Mouse (Mus musculus) granulocyte monocyte progenitor cell, adult 5-6 weeks (primary cell): Measurements from ENCODE around the gene Slc12a8. TPM values are rescaled to one million over a fixed set of nuclear protein-coding genes. Genes with fewer than 3 reads are reported as not detected.

Experiments
- ATAC-seq: replicated peaks from 2 replicates; pipeline ENCODE4 v1.8.0; 2016; ENCODE audit warnings: mild to moderate bottlenecking, moderate TSS enrichment, inconsistent platforms; ENCODE audit not compliant: poor library complexity, severe bottlenecking
- total RNA-seq, 2 experiments: library from RNA; stranded (forward) in 1 of 2; stranded (reverse) in 1 of 2; fragments of 200-712, 200-1000 nt in 1 of 2; fragments of >200 nt in 1 of 2; fragmentation: Nextera tagmentation in 1 of 2; gene quantifications; 2 replicates each; pipeline ENCODE4 v1.2.3; 2014 to 2017

The Slc12a8 gene
- total RNA-seq, 2 experiments from 2014 or later, result not detected

DNA sequence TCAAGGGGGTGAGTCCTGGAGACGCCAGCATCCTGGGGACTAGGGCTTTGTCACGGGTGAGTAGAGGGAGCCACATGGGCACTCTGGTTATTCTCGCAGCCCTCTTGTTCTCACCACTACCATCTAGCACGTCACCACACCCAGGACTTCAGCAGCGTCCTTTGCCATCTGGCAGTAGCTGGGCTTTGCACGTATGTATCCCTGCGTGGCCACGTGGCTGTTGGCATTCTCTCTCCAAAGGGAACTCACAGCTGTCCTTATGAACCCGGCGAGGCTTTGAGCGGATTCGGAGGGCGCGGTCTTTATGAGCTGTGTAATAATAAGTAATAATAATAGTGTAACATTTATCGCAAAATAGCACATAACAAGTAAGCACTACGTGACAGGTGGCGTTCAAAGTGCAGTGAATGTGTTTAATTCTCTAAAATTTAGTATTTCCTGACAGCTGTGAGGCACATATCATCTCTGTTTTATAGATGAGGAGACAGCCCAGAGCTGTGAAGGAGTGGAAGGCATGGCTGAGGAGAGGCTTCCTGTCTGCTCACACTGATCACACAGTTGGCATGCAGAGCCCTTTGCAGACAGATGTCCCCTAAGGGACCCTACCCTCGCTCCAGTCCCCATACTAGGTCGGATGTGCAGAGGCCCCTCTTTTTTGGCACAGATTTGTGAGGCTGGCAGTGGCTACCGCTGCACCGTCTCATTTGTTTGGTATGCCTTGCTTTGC lies 20.5 kb downstream of the Slc12a8 start:
- no peak for ATAC-seq

DNA sequence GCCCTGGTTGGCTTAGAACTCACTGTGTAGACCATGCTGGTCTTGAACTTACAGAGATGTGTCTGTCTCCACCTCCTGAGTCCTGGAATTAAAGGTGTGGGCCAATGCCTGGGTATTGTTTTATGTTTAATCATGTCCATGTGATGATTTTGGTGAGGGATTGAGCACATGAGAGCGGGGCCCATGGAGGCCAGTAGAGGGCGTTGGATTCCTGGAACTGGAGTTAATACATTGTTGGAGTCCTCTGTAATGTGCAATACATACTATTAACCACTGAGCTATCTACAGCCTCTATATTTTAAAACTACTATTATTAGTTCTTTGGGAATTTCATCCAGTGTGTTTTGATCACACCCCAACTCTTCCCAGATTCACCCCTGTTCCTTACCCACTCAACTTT lies 27.2 kb downstream of the Slc12a8 start:
- no peak for ATAC-seq

DNA sequence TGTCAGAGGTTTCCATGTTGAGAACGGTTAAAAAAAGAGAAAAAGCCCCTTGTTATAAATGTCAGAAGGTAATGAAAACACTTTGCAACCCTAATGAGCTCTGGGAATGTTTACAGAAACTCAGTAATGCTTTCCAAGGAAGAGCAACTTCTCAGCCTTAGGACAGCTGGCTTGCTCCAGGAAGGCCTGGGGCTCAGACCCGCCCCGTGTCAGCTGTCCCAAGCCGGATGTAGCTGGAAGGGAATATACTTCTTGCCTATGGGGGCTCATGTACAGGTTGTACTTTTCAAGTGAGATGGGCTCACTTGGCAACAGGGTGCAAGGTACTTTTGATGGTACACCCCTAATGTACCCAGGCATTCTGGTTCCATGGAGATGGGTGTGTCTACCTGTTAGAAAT lies 28.4 kb downstream of the Slc12a8 start:
- ATAC-seq, result no peak

DNA sequence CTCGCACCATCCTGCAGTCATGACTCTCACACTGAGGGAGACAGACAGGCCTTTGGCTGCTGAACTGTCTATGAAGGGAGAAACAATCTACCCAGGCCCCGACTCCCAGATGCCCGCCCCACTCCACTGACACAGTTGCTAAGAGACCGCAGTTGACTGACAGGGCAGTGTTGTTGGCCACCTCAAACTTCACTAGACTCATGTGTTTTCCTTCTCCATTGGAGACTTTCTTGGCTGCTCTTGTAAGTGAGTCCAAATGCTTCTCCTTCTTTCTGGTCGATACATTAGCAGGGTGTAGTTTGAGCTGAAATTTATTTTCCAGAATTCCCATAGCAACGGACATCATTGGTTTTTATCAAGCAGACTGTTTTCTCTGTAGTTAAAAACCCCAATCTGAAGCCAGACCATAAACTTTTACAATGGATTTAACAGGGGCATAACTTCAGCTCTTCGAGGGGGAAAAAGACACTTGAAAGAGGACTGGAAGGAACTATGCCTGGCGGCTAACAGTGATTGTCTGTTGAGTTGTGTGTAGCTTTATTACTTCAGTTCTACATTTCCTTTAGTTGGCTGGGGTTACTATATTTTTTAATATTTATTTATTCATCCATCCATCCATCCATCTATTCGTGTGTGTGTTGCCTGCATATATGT lies 36.7 kb downstream of the Slc12a8 start:
- no peak for ATAC-seq

DNA sequence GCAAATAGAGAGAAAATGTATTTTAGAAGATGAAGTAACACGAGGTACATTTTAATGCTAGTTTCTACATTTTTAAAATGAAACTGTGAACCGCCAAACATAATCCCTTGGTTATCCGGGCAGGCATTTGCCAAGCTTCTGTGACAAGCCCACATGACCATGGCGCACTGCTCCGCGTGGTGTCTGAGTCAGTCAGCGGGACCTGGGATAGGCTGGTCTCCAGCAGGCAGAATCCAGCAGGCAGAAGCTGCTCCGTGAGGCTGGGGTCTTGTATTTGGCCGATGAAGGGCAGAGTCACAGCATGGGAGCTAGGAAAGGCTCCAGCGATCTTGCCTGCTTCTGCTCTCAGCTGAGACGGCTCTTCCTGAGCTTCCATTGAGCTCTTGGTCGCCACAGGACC lies 41.0 kb downstream of the Slc12a8 start:
- ATAC-seq, result no peak

DNA sequence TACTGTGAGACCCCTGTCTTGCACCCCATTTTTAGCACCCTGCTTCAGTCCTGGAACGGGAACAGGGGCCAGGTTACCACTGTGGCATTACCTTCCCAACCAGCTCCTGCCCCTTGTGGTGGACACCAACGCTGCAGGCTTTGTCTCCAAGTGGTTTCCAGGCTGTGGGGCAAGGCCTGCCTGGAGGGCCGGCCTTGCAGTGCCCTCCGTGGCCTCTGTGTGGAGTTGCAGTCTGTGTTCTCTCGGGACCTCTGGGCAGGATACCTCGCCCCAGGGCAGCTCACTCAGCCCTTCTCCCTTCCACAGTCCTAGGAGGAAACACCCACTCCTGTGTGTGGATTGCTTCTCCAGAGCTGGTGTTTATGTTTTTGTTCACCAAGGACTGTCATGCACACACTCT lies 43.2 kb downstream of the Slc12a8 start:
- peak; percentile 99 for ATAC-seq

DNA sequence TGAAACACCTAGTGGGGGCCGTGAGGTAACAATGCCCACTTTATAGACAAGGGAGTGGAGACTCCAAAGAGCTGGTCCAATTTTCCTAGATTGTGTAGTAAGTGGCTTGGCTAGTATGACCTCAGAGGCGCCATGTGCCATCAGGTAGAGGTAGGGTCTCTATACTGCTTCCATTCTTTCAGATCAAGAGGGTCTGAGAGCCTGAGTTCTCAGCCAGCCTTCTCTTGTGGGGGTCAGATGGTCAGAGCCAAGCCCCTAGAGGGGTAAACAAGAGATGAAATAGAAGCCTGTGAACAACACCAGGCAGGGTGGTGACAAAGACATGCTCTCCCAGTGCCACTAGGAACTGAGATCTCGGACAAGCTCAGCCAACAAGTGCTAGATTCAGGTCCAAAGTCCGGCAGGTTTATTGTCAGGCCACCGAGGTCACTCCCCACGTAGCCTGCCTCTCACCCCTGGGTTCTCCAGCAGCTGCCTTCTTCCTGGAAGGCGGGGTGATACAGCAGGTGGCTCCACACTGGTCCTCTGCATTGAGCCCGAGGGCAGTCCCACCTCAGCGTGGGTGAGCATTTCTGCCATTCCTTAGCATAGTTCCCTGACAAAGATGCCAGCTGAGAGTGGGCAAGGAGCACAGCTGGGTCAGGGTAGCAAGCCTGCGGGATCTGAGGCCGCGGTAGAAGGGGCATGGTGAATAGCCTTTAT lies 44.3 kb downstream of the Slc12a8 start:
- no peak for ATAC-seq

DNA sequence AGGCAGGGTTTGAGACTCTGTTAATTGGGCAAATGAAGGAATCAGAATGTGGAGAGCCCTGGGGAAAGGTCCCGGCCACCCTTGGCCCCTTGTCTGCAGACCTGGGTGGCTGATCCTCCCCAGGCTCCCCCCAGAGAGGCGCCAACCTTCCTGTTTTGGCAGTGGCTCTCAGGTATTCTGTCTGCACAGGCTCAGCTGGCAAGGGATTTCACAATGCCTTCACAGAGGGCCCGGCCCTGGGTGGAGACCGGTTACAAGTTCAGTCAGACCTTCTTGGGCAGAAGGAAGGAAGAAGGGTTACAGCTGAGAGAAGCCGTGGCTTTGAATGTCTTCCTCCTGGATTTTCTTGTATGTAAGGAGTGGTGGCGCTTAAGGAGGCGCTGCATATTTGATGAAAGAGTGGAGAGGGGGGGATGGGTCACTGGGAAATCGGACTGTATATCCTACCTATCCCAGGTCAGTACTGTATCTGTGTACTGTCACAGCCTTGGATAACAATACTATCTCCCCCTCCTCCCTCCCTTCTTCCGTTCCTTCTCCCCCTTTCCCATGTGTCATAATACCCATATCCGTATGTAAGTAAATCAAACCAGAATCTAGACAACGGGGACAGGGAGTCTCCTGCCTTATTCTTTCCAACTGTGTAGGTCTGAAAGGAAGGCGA lies 45.9 kb downstream of the Slc12a8 start:
- peak; percentile 31 for ATAC-seq

DNA sequence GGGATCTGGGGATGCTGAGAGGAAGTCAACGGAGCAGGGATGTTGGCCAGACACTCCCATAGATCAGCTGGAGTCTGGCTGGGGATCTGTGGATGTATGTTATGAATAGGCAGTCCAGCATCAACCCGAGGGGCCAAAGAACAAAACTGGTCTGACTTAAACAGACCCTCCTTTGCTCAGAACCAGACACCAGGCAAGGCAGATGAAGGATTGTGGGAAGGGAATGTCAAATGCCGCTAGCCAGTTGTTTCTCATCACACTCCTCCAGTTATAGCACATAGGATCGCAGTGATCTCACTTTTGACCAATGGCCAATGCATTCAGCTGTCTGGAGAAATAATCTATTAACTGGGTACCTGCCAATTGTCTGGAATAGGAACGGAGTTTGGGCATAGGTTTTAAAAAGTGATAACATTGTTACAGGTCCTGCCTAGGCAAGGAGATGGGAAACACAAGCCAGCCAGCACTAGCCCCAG lies 46.4 kb downstream of the Slc12a8 start:
- no peak for ATAC-seq

DNA sequence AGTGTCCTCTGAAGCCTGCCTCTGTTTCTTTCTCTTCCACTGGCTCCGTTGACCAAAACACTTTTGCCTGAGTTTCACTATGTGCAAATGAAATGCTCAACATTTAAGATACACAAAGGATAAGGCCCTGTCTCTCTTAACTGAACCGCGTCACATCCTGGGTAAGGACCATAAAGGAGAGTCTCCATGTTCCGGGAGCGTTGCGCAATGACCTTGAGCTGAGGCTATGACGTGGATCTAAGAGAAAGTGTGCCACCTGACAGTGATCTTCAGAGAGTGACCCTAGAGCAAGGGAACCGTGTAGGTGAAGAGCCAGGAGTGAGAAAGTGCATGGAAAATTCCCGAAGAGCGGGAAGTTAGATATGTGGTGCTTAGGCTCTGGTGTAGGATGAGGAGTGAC lies 49.3 kb downstream of the Slc12a8 start:
- ATAC-seq, result peak; percentile 33; the same call in 1 of the 2 replicates

DNA sequence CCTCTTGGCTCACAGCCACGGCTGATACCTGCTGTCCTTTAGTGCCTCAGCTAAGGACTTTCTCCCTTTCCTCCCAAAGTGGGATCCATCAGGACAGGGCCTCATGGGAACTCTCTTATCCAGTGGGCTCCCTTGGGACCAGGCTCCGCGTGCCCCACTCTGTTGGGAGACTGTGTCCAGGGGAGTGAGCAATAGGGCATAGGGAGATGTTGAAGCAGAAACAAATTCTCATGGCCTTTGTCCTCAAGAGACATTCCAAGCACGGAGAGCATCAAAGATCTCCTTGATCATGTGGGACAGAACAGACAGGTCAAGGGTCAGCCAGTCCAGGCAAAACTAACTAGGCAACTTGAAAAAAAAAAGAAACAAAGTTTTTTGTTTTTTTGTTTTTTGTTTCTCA lies 50.6 kb downstream of the Slc12a8 start:
- no peak for ATAC-seq

DNA sequence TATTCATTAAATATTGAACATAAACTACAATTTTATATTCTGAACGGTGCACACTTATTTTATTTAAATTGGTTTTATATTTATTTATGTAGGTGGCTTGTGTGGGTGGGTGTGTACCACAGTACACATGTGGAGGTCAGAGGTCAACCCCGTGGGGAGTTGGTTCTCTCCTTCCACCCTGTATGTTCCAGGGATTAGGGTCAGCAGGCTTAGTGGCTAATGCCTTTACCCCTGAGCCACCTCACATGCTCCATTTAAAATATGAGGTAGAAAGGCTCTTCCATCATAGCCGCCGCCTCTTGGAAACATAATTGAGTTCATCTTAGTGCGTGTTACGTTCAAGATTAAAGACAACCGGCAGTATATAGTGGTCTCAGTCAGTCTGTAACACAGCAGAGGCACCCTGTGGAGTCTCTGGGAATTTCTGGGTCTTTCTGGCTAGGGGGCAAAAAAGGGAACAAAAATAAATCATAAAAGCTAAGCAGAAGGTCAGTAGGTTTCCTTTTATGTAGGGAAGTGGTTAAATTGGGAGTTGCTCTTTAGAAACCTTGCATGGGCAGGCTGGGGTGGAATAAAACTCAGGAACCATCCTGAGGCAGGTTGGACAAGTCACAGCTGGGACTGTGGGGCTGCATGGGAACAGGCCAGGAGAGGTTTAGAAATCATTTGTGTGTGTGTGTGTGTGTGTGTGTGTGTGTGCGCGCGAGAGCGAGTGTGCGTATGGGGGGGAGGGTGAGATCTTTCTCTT lies 51.3 kb downstream of the Slc12a8 start:
- ATAC-seq, result peak; percentile 72

DNA sequence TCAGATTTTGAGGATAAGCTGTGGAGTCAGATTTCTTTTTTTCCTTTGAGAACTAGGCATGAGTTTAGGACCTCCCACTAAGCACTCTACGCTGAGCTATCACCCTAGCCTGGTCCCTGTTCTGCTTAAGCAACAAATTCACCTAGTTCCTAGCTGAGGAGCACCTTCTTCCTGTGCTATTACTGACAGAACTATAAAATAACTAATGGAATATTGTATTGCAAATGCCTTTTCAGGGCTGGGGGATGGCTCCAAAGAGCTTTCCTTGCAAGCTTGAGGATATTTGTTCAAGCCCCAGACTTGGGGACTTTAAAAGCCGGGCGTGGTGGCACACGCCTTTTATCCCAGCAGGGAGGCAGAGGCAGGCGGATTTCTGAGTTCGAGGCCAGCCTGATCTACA lies 55.5 kb downstream of the Slc12a8 start:
- ATAC-seq, result no peak

DNA sequence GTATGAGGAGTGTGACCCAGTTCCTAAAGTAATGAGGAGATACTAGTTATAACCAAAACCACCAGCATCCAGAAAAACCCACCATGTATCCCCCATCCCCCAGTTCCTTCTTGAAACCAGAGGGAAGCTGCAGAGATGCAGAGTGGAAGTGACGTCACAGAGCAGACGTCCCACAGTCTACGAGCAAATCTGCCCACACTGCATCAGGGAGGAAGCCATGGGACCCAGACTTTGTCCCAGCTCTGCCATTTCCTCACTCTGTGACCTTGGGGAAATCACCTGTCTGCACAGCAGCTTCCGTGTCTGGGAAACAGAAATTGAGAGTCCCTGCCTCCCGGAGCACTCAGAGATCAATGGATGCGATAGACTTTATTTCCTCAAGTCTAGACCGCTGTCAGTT lies 56.6 kb downstream of the Slc12a8 start:
- ATAC-seq, result peak; percentile 94

DNA sequence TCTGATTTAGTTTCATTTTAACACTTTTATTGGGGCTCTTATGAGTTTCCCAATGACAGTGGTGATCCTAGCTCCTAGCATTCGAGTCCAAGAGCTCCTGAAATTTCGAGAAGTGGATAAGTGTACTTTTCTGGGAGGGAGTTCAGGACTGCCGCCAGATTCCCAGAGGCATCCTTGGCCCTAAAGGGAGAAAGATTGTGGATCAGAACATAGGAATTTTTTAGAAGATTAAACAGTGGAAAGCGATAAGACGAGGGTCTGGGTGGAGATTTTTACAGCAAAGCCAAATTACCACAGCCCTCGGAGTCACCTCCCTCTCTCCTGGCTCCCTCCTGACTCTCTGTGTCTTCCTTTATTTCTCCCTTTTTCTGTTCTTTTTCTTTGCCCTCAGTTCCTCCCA lies 58.6 kb downstream of the Slc12a8 start:
- no peak for ATAC-seq

DNA sequence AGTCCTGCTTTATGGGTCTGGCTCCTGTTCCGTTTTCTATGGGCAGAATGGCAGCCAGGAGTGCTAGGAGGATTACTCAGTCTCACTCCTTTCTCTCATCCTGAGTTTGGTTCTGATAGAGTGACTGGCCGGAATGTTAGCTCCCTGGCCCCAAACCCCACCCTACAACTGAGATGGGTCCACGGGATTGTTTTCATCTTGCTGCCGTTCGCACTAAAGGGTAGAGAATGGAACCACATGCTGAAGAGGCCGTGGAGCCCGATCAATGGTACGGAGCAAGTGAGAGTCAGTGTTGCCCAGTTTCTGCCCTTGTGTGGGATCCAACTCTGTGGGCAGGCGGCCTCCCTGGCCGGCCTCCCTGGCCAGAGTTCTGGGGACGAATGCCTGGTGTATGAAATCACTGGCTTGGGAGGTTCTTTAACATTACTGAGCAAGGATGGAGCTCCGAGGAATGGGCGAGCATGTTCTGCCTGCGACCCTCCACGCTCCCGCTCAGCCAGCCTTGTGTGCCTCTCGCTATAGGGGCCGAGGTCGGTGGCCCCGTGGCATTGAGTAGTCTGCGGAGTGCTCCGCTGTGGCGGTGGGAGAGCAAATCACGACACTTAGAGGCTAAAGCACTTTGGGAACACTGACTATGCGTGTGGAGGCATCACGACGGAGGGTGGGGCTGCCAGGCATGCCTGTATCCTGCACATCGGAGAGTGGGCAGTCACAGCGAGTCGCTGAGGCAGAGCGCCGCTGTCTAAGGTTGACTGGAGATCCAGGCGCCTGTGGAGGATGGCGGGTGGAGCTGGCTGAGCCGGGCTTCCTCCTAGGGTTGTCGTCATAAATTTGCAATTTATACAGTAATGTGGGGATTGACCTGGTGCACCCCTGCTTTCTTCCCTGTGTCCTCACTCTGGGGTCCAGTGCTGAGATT lies 59.4 kb downstream of the Slc12a8 start:
- no peak for ATAC-seq

DNA sequence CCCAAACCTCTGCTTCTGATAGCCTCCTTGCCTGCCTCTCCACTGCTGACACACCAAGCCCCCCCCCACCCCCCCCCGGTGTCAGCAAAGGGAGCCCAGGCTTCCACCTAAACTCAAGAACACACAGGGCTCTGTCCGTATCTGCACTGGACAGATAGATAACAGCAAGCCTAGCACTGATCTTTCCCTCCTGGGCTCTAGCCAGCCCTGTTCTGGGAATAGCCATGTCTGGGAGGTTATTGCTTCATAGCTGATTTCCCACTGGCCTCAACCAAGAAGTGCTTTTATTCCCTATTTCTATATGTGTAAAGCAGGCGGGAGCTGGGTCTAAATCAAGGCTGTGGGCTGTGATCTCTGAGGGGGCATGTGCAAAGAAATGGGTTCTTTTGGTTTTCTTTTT lies 61.3 kb downstream of the Slc12a8 start:
- no peak for ATAC-seq

DNA sequence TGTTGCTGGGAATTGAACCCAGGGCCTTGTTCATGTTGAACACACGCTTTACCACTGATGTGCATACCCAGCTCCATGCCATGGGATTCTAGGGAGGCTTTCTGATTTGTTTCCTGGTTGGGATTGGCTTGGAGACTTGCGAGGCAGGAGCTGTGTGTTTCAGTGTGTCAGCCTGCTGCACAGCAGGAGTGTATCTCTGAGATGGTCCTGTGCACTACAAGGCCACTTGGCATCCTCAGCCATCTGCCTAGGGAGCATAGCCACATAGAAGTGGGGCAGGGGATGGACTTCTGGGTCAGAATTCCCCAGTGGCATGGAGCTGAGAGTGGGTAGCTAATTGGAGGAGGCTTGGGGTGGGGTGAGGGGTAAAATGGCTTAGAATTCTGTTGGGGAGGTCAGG lies 63.2 kb downstream of the Slc12a8 start:
- no peak for ATAC-seq

DNA sequence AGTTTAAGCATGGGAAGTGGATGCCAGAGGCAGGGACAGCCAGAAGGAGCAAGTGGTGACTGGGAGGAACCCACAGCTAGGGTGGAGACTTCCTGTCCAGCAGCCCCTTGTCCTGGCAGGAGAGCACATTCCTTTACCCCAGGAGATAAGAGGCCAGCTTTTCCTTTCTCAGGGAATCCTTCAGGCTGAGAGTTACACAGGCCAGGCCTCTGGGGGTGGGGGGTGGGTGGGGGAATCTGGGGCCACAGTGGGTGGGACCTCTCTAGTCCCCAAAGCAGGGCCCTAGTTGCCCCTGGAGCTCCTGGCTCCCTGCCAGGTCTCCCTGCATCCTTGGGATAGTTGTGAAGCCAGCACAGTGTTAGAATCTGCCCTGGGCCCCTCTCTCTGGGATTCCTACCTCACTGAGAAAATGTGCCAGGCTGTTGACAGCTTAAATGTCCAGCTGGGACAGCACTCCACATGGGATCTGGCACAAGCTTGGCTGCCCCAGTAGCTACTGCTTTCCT lies 63.7 kb downstream of the Slc12a8 start:
- ATAC-seq, result no peak
